Mouse (Mus musculus) bone marrow macrophage, adult 2 months (primary cell): Measurements from ENCODE around the gene Gm4353. TPM values are rescaled to one million over a fixed set of nuclear protein-coding genes. Genes with fewer than 3 reads are reported as not detected.

Experiments used
- H3K27ac ChIP-seq: 2 replicates; pipeline ENCODE4 v1.5.1; 2012; ENCODE audit warnings: low read depth, low read length; ENCODE audit not compliant: insufficient read depth
- H3K4me1 ChIP-seq: 2 replicates; pipeline ENCODE4 v1.6.1; 2012; ENCODE audit warnings: low read length; ENCODE audit not compliant: control insufficient read depth, insufficient read depth
- H3K4me3 ChIP-seq: 2 replicates; pipeline ENCODE4 v1.5.1; 2012; ENCODE audit warnings: mild to moderate bottlenecking, low read length, moderate library complexity; ENCODE audit not compliant: insufficient read depth
- CTCF ChIP-seq: IDR thresholded peaks from 2 replicates; pipeline ENCODE4 v1.5.1; 2012; ENCODE audit warnings: low read depth, mild to moderate bottlenecking, low read length, moderate library complexity
- POLR2A ChIP-seq: IDR thresholded peaks from 2 replicates; pipeline ENCODE4 v1.6.1; 2012; ENCODE audit warnings: mild to moderate bottlenecking, low read depth, low read length, borderline replicate concordance
- polyA plus RNA-seq: library from polyadenylated mRNA; stranded (reverse); fragments of >200 nt; gene quantifications from 2 replicates; pipeline ENCODE4 v1.2.4, GENCODE M21; 2012; ENCODE audit not compliant: missing spikeins, insufficient read depth, insufficient read length

Gm4353 gene
- polyA plus RNA-seq, 1 experiment, result not detected

GRCm38 (mm10) chr7:116119306-116119857 is 34.9 kb upstream of the Gm4353 start:
- no peak overlapping the region for H3K27ac ChIP-seq
- TF ChIP-seq CTCF (no peak), POLR2A (no peak)
- H3K4me3 ChIP-seq, result no peak overlapping the region
- H3K4me1 ChIP-seq, result no peaks in the 10 kb centered on the region

DNA sequence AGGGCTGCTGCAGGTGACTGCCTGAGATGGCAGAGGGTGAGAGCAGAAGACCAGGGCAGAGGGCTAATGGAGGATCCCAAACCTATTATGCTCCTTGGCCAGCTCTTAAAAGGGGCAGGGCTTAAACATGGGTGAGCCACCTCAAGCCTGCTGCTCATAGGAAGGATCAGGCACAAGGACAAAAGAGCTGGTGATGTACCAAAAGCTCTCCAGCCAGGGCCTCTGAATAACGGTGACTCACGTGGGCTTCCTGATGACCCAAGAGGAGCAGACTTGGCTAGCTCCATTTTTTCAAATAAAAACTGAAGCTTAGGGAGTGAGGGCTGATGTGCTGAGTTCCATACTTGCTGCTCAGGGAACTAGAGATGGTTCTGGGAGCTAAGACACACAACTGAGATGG is 31.6 kb upstream of the Gm4353 start:
- H3K27ac ChIP-seq, result no peak overlapping the region
- H3K4me3 ChIP-seq, result no peak overlapping the region
- TF ChIP-seq POLR2A (no peak), CTCF (no peak)
- no peaks in the 10 kb centered on the region for H3K4me1 ChIP-seq

DNA sequence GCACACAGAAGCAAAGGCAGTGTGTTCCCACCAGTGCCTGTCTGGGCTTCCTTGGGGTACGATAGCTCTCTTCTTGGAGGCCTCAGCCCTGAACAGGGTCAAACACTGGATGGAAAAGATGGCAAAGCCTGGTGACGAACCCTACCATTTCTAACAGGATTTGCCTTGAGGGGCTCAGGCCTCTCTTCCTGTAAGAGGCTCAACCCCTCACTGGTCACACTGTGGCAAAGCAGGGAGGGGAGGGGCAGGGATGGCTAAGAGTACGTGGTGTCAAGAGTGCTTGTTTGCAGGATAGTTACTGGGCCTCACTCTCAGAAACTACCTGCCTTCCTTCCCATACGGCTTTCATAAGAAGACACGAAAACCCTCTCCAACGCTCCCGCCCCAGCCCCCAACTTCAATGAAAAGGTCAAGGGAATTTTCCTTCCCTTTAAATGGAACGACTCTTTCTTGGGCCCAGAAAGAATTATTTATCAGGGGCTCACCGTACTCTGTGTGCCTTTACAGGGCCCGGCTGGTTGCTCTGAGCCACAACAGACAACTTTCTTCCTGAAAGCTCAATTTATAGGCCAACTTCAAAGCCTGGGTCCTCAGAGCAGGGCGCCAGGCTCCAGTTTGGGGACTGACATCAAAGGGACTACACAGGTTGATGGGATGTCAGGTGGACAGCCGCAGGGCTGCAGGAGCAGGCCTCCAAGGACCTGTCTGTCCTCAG is 30.9 kb upstream of the Gm4353 start:
- no peaks in the 10 kb centered on the region for H3K4me1 ChIP-seq
- H3K4me3 ChIP-seq, result no peak overlapping the region
- no peak for TF ChIP-seq CTCF
- TF ChIP-seq POLR2A, result no peak
- no peak overlapping the region for H3K27ac ChIP-seq

DNA sequence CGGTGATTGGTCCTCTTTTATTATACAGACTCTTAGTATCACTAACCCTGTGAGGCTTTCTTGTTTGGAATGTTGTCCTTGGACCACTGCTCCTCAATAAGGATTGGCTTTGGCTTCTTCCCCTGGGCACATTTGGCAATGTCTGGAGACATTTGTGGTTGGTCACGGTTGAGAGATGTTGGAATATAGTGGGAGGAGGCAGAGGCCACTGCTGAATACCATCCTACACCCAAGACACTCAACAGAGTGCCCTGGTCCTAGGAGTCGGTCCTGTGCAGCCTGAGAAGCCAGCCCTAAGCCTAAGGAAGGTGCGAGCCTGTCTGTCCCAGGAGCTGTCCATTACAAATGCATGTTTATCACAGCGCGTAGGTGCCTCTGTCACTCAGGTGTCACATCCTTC is 27.1 kb upstream of the Gm4353 start:
- no peak overlapping the region for H3K27ac ChIP-seq
- H3K4me3 ChIP-seq, result no peak overlapping the region
- H3K4me1 ChIP-seq, result no peaks in the 10 kb centered on the region
- TF ChIP-seq POLR2A (no peak), CTCF (no peak)

- no peaks in the 10 kb centered on the region for H3K4me1 ChIP-seq
- no peak overlapping the region for H3K4me3 ChIP-seq
- TF ChIP-seq POLR2A (no peak), CTCF (no peak)
- no peak overlapping the region for H3K27ac ChIP-seq
Measured at GRCm38 (mm10) chr7:116110661-116111060, 26.2 kb upstream of the Gm4353 start.

- TF ChIP-seq POLR2A, result no peak
- TF ChIP-seq CTCF, result no peak
- H3K27ac ChIP-seq, result no peak overlapping the region
- peaks cover 13% of the 10 kb centered on the region for H3K4me1 ChIP-seq
- H3K4me3 ChIP-seq, result no peak overlapping the region
Measured at GRCm38 (mm10) chr7:116103091-116103490, 18.7 kb upstream of the Gm4353 start.

GRCm38 (mm10) chr7:116099952-116100528 is 15.6 kb upstream of the Gm4353 start:
- Histone ChIP-seq H3K4me3 (no peak overlapping the region; the same call in 1 of the 2 replicates), H3K4me1 (peaks cover 20% of the 10 kb centered on the region), H3K27ac (peak overlapping the region; percentile 6; the same call in 1 of the 2 replicates)
- no peak for TF ChIP-seq CTCF
- TF ChIP-seq POLR2A, result no peak

GRCm38 (mm10) chr7:116093466-116093850 is 9.0 kb upstream of the Gm4353 start:
- Histone ChIP-seq H3K4me1 (peaks cover 12% of the 10 kb centered on the region), H3K27ac (peak overlapping the region; percentile 72), H3K4me3 (peak overlapping the region; percentile 83)
- TF ChIP-seq CTCF, result no peak
- no peak for TF ChIP-seq POLR2A

DNA sequence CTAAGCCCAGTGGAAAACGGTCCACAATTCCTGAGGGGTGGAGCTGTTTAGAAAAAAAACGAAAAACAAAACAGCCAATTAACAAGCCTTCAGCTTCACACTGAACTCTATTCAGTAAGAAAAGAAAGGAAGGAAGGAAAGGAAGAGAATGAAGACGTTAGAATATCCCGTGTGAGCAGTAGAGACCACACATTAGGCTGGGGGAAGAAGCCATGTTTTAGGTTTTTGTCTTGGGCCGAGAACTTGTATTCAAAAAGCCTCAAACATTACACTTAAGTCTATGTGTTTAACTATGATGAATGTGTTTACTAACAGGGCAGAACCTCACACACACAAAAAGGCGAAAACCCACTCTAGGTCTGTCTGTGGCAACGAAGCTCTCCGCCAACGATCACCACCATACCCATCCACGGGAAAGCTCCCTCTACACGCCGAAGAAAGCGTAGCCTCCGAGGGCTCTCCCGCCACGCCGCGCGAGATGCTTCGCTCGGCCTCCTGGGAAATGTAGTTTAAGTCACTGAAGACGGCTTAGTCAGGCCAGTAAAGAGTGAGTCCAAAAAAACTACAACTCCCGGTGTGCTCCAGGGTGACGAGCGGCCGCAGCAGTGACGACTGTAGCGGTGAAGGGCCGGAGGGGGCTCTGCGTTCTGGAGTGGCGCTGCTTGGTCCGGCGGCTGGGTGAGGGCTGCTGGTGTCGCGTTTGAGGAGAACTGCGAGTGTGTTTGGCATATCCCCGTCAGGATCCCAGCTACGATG is 8.5 kb upstream of the Gm4353 start:
- Histone ChIP-seq H3K4me1 (peaks cover 10% of the 10 kb centered on the region), H3K4me3 (peak overlapping the region; percentile 83), H3K27ac (peak overlapping the region; percentile 72)
- TF ChIP-seq CTCF (no peak), POLR2A (no peak)
